Mouse (Mus musculus) liver, embryonic 14.5 days (tissue): ENCODE measurements around the gene Cox10.

ENCODE experiments used
- CTCF ChIP-seq: IDR thresholded peaks from 2 replicates; pipeline ENCODE4 v1.5.1; 2016; ENCODE audit warnings: antibody characterized with exemption, low read depth, control low read depth
- EP300 ChIP-seq: IDR thresholded peaks from 2 replicates; pipeline ENCODE4 v1.6.1; 2016; ENCODE audit warnings: antibody characterized with exemption, low read depth

GRCm38 (mm10) chr11:64116711-64117110 lies 37.4 kb upstream of the Cox10 start:
- TF ChIP-seq CTCF = no peak
- no peak for TF ChIP-seq EP300
